Mouse (Mus musculus): ENCODE measurements around the gene Sorbs1. TPM values are rescaled to one million over a fixed set of nuclear protein-coding genes. Genes with fewer than 3 reads are reported as not detected.

Sorbs1 gene
- polyA plus RNA-seq, 1 experiment from 2014 or later, result 45.0 TPM

- peaks cover 4% of the 10 kb centered on the region for H3K4me1 ChIP-seq (replicated peaks; ENCODE audit: control insufficient read depth, insufficient read depth, low read length)
- DNase-seq (ENCODE audit: low spot score), result no peak
- no peak overlapping the region for H3K27ac ChIP-seq (ENCODE audit: low read depth, low read length)
- no peak overlapping the region for H3K9ac ChIP-seq (ENCODE audit: low read depth, low read length)
- no peak overlapping the region for H3K4me2 ChIP-seq
- no peaks in the 10 kb centered on the region for H3K36me3 ChIP-seq (ENCODE audit: control insufficient read depth, insufficient read depth, low read length)
- H3K9me3 ChIP-seq (ENCODE audit: control insufficient read depth, low read length), result no peaks in the 10 kb centered on the region
- 77% methylated on average over 7 of the region's 7 CpGs for WGBS
- H3K4me3 ChIP-seq (ENCODE audit: low read depth, low read length), result no peak overlapping the region
- ATAC-seq (replicated peaks; ENCODE audit: low FRiP score), result no peak
- no peaks in the 10 kb centered on the region for H3K27me3 ChIP-seq (replicated peaks; ENCODE audit: control insufficient read depth, insufficient read depth, low read length)
These were observed 94.3 kb downstream of the Sorbs1 start for GRCm38 (mm10) chr19:40419315-40419714.

- ATAC-seq (replicated peaks; ENCODE audit: low FRiP score), result no peak
- Histone ChIP-seq H3K27me3 (replicated peaks; ENCODE audit: control insufficient read depth, insufficient read depth, low read length) (no peaks in the 10 kb centered on the region), H3K9me3 (ENCODE audit: control insufficient read depth, low read length) (no peaks in the 10 kb centered on the region), H3K36me3 (ENCODE audit: control insufficient read depth, insufficient read depth, low read length) (no peaks in the 10 kb centered on the region), H3K27ac (ENCODE audit: low read depth, low read length) (no peak overlapping the region), H3K4me2 (no peak overlapping the region), H3K4me1 (replicated peaks; ENCODE audit: control insufficient read depth, insufficient read depth, low read length) (peaks cover 4% of the 10 kb centered on the region), H3K4me3 (ENCODE audit: low read depth, low read length) (no peak overlapping the region), H3K9ac (ENCODE audit: low read depth, low read length) (no peak overlapping the region)
- DNase-seq (ENCODE audit: low spot score), result no peak
- 77% methylated on average over 8 of the region's 8 CpGs for WGBS
These were observed 96.3 kb downstream of the Sorbs1 start for GRCm38 (mm10) chr19:40417155-40417821.

- Histone ChIP-seq H3K4me1 (replicated peaks; ENCODE audit: control insufficient read depth, insufficient read depth, low read length) (peaks cover 4% of the 10 kb centered on the region), H3K36me3 (ENCODE audit: control insufficient read depth, insufficient read depth, low read length) (no peaks in the 10 kb centered on the region), H3K4me3 (ENCODE audit: low read depth, low read length) (no peak overlapping the region), H3K9me3 (ENCODE audit: control insufficient read depth, low read length) (no peaks in the 10 kb centered on the region), H3K27ac (ENCODE audit: low read depth, low read length) (no peak overlapping the region), H3K9ac (ENCODE audit: low read depth, low read length) (no peak overlapping the region), H3K27me3 (replicated peaks; ENCODE audit: control insufficient read depth, insufficient read depth, low read length) (no peaks in the 10 kb centered on the region), H3K4me2 (no peak overlapping the region)
- no peak for DNase-seq (ENCODE audit: low spot score)
- no peak for ATAC-seq (replicated peaks; ENCODE audit: low FRiP score)
- 71% methylated on average over 1 of the region's 1 CpGs for WGBS
These were observed 97.9 kb downstream of the Sorbs1 start for GRCm38 (mm10) chr19:40415725-40416124.

GRCm38 (mm10) chr19:40414798-40415475 is 98.6 kb downstream of the Sorbs1 start:
- Histone ChIP-seq H3K9ac (ENCODE audit: low read depth, low read length) (no peak overlapping the region), H3K4me2 (no peak overlapping the region), H3K27me3 (replicated peaks; ENCODE audit: control insufficient read depth, insufficient read depth, low read length) (no peaks in the 10 kb centered on the region), H3K9me3 (ENCODE audit: control insufficient read depth, low read length) (no peaks in the 10 kb centered on the region), H3K4me1 (replicated peaks; ENCODE audit: control insufficient read depth, insufficient read depth, low read length) (peaks cover 6% of the 10 kb centered on the region), H3K27ac (ENCODE audit: low read depth, low read length) (peak overlapping the region; percentile 64), H3K36me3 (ENCODE audit: control insufficient read depth, insufficient read depth, low read length) (no peaks in the 10 kb centered on the region), H3K4me3 (ENCODE audit: low read depth, low read length) (no peak overlapping the region)
- 58% methylated on average over 11 of the region's 11 CpGs for WGBS
- ATAC-seq (replicated peaks; ENCODE audit: low FRiP score) (no peak; the same call in 1 of the 2 replicates), DNase-seq (ENCODE audit: low spot score) (no peak)

- no peaks in the 10 kb centered on the region for H3K36me3 ChIP-seq (ENCODE audit: control insufficient read depth, insufficient read depth, low read length)
- no peaks in the 10 kb centered on the region for H3K27me3 ChIP-seq (replicated peaks; ENCODE audit: control insufficient read depth, insufficient read depth, low read length)
- H3K4me3 ChIP-seq (ENCODE audit: low read depth, low read length), result no peak overlapping the region
- no peak overlapping the region for H3K9ac ChIP-seq (ENCODE audit: low read depth, low read length)
- peaks cover 7% of the 10 kb centered on the region for H3K4me1 ChIP-seq (replicated peaks; ENCODE audit: control insufficient read depth, insufficient read depth, low read length)
- no peak overlapping the region for H3K4me2 ChIP-seq
- WGBS, result 47% methylated on average over 6 of the region's 6 CpGs
- peak overlapping the region; percentile 64 for H3K27ac ChIP-seq (ENCODE audit: low read depth, low read length)
- DNase-seq (ENCODE audit: low spot score) (no peak), ATAC-seq (replicated peaks; ENCODE audit: low FRiP score) (0 out of 2 replicates have a peak, but pooled peaks have one; percentile 46)
- H3K9me3 ChIP-seq (ENCODE audit: control insufficient read depth, low read length), result no peaks in the 10 kb centered on the region
These were observed 99.2 kb downstream of the Sorbs1 start for GRCm38 (mm10) chr19:40414386-40414785.

GRCm38 (mm10) chr19:40411379-40411813 is 102.2 kb downstream of the Sorbs1 start:
- Histone ChIP-seq H3K36me3 (ENCODE audit: control insufficient read depth, insufficient read depth, low read length) (no peaks in the 10 kb centered on the region), H3K27me3 (replicated peaks; ENCODE audit: control insufficient read depth, insufficient read depth, low read length) (no peaks in the 10 kb centered on the region), H3K27ac (ENCODE audit: low read depth, low read length) (no peak overlapping the region), H3K9ac (ENCODE audit: low read depth, low read length) (no peak overlapping the region), H3K4me1 (replicated peaks; ENCODE audit: control insufficient read depth, insufficient read depth, low read length) (peaks cover 7% of the 10 kb centered on the region; the same call in 1 of the 2 replicates), H3K4me2 (no peak overlapping the region), H3K4me3 (ENCODE audit: low read depth, low read length) (no peak overlapping the region), H3K9me3 (ENCODE audit: control insufficient read depth, low read length) (no peaks in the 10 kb centered on the region)
- DNase-seq (ENCODE audit: low spot score) (no peak), ATAC-seq (replicated peaks; ENCODE audit: low FRiP score) (no peak)
- WGBS, result 72% methylated on average over 6 of the region's 6 CpGs

GRCm38 (mm10) chr19:40410511-40410910 is 103.1 kb downstream of the Sorbs1 start:
- Histone ChIP-seq H3K9ac (ENCODE audit: low read depth, low read length) (no peak overlapping the region), H3K4me3 (ENCODE audit: low read depth, low read length) (no peak overlapping the region), H3K27ac (ENCODE audit: low read depth, low read length) (peak overlapping the region; percentile 42; the same call in 1 of the 2 replicates), H3K4me2 (no peak overlapping the region), H3K9me3 (ENCODE audit: control insufficient read depth, low read length) (no peaks in the 10 kb centered on the region), H3K4me1 (replicated peaks; ENCODE audit: control insufficient read depth, insufficient read depth, low read length) (peaks cover 10% of the 10 kb centered on the region), H3K36me3 (ENCODE audit: control insufficient read depth, insufficient read depth, low read length) (no peaks in the 10 kb centered on the region), H3K27me3 (replicated peaks; ENCODE audit: control insufficient read depth, insufficient read depth, low read length) (no peaks in the 10 kb centered on the region)
- ATAC-seq (replicated peaks; ENCODE audit: low FRiP score) (no peak), DNase-seq (ENCODE audit: low spot score) (no peak)
- WGBS, result 66% methylated on average over 4 of the region's 4 CpGs

- Histone ChIP-seq H3K27ac (ENCODE audit: low read depth, low read length) (peak overlapping the region; percentile 42), H3K27me3 (replicated peaks; ENCODE audit: control insufficient read depth, insufficient read depth, low read length) (no peaks in the 10 kb centered on the region), H3K4me2 (no peak overlapping the region), H3K36me3 (ENCODE audit: control insufficient read depth, insufficient read depth, low read length) (no peaks in the 10 kb centered on the region), H3K9ac (ENCODE audit: low read depth, low read length) (no peak overlapping the region), H3K4me1 (replicated peaks; ENCODE audit: control insufficient read depth, insufficient read depth, low read length) (peaks cover 13% of the 10 kb centered on the region), H3K9me3 (ENCODE audit: control insufficient read depth, low read length) (no peaks in the 10 kb centered on the region), H3K4me3 (ENCODE audit: low read depth, low read length) (no peak overlapping the region)
- ATAC-seq (replicated peaks; ENCODE audit: low FRiP score), result no peak
- WGBS, result 69% methylated on average over 9 of the region's 9 CpGs
- DNase-seq (ENCODE audit: low spot score), result no peak
These were observed 103.5 kb downstream of the Sorbs1 start for GRCm38 (mm10) chr19:40410109-40410508.
